Mouse (Mus musculus): ENCODE data around the gene Chp1. TPM values are rescaled to one million over a fixed set of nuclear protein-coding genes. Genes with fewer than 3 reads are reported as not detected.
A peak's percentile ranks its signal among the peaks of the same experiment; 100 is the strongest.
"Not testable (repeated sequence)": the region's sequence is repeated elsewhere in the genome, so short reads cannot be mapped to it uniquely, and the experiment has no call there.

The Chp1 gene
- total RNA-seq (2014; rRNA removed) (53.9 and 69.8 TPM in 2 replicates), polyA plus RNA-seq (2015; fragmentation: Nextera tagmentation; extraction: Ambion mirVana) (52.3 and 58.9 TPM in 2 replicates)

DNA sequence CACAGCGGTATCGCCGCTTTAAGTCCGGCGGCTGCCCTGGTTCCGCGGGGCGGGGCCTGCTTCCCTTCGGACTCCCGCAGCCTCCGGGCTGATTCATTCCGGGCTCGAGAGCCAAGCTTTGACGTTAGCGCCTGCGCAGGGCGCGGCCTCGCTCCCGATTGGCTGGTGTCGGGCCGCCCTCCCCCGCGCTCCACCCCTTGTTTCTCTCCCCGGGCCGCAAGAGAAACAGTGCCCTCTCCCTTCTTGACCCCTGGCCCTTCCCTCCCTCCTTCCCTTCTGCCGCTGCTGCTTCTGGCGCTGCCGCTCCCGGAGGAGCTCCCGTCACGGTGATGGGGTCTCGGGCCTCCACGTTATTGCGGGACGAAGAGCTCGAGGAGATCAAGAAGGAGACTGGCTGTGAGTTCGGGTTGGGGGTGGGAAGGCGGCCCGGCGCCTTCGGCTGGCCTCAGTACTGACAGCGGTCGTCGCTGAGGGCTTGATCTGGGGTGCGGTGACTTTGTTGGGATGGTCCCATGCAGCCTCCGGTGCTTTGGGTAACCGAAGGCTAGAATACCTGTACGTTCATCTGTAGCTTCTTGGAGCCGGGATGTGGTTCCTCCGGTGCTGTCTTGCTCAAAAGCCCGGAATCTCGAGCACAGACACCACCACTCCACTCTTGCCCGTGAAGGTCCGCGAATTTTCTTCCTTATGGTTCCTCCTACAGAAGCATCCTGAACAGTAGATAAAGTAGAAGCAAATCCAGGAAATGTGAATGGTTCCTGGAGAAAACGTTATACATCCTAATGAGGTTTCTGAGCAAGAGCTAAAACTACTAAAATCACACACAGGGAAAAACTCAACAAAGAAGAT, at the start of gene Chp1, which contains the start of gene Exd1:
Gene Chp1, plus strand, starts transcription at position 176 of the 849 bp plus-strand sequence.
Gene Exd1, minus strand, starts transcription at position 106 of the 849 bp plus-strand sequence.
- peak within 1 kb of the TSS; percentile 83 for H3K4me3 ChIP-seq (ENCODE audit: low read depth, low read length)
- no peaks in the 10 kb centered on the region for H3K27me3 ChIP-seq (ENCODE audit: insufficient read depth, low read length)
- TF ChIP-seq CTCF (IDR thresholded peaks at IDR 0.05; ENCODE audit: low read depth): no peak
- peak; percentile 97 for DNase-seq
- 1% methylated on average over 56 of the region's 57 CpGs for WGBS
- H3K4me2 ChIP-seq (ENCODE audit: low read depth): peak within 1 kb of the TSS; percentile 56
- peaks cover 8% of the 10 kb centered on the region; the same call in 1 of the 2 replicates for H3K4me1 ChIP-seq (ENCODE audit: insufficient read depth)
- no peaks in the 10 kb centered on the region for H3K9me3 ChIP-seq (ENCODE audit: low read length)
- peak within 1 kb of the TSS; percentile 75 for H3K27ac ChIP-seq (ENCODE audit: low read depth, low read length)
- ATAC-seq: peak; percentile 98
- H3K36me3 ChIP-seq (ENCODE audit: insufficient read depth): no peaks in the 10 kb centered on the region
- H3K9ac ChIP-seq: peak within 1 kb of the TSS; percentile 77

DNA sequence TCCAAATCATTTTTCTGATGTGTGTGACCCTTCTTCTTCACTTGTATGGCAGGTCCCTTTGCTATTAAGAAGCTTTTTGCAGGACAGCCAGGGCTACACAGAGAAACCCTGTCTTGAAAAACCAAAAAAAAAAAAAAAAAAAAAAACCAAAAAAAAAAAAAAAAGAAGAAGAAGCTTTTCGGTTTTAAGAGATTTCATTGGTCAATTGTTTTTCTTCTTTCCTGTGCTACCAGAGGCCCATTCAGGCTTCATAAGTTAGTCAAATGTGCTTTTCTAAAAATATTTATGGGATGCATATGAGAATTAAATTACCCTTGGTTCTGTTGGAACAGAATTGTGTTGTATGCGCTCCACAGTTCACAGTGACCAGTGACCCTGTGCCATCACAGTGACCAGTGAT, 48.6 kb upstream of the Chp1 start:
- 91% methylated on average over 2 of the region's 2 CpGs for whole genome bisulfite sequencing
- Histone ChIP-seq H3K9me3 (ENCODE audit: low read length) (no peaks in the 10 kb centered on the region), H3K27ac (ENCODE audit: low read depth, low read length) (no peak overlapping the region), H3K36me3 (ENCODE audit: insufficient read depth) (no peaks in the 10 kb centered on the region), H3K9ac (no peak overlapping the region), H3K27me3 (ENCODE audit: insufficient read depth, low read length) (no peaks in the 10 kb centered on the region), H3K4me2 (ENCODE audit: low read depth) (no peak overlapping the region), H3K4me3 (ENCODE audit: low read depth, low read length) (no peak overlapping the region), H3K4me1 (ENCODE audit: insufficient read depth) (no peaks in the 10 kb centered on the region)
- TF ChIP-seq CTCF (IDR thresholded peaks at IDR 0.05; ENCODE audit: low read depth): no peak
- ATAC-seq (no peak), DNase-seq (no peak)

DNA sequence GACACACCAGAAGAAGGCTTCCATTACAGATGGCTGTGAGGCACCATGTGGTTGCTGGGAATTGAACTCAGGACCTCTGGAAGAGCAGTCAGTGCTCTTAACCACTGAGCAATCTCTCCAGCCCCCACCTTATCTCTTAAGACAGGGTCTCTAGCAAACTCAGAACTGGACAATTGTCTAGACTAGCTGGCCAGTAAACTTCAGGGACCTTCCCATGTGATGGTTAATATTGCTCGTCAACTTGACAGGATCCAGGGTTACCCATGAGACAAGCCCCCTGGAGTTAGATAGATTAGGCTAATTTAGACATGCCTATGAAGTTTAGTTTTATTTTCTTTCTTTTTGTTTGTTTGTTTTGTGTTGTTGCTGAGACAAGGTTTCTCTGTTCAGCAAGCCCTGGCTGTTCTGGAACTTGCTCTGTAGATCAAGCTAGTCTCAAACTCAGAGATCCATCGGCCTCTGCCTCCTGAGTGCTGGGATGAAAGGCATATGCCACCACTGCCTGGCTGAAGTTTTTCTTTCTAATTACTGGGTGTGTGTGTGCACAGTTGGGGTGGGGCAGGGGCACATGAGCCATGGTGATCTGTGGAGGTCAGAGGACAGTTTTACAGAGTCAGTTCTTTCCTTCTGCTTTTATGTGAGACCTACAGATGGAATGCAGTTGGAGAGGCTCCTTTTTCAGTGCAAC, 46.4 kb upstream of the Chp1 start:
- H3K36me3 ChIP-seq (ENCODE audit: insufficient read depth): no peaks in the 10 kb centered on the region
- no peaks in the 10 kb centered on the region for H3K9me3 ChIP-seq (ENCODE audit: low read length)
- WGBS: 91% methylated on average over 2 of the region's 2 CpGs
- no peak overlapping the region for H3K4me2 ChIP-seq (ENCODE audit: low read depth)
- H3K27ac ChIP-seq (ENCODE audit: low read depth, low read length): no peak overlapping the region
- no peaks in the 10 kb centered on the region for H3K4me1 ChIP-seq (ENCODE audit: insufficient read depth)
- TF ChIP-seq CTCF (IDR thresholded peaks at IDR 0.05; ENCODE audit: low read depth): no peak
- DNase-seq (no peak), ATAC-seq (no peak)
- no peak overlapping the region for H3K9ac ChIP-seq
- H3K27me3 ChIP-seq (ENCODE audit: insufficient read depth, low read length): no peaks in the 10 kb centered on the region
- no peak overlapping the region for H3K4me3 ChIP-seq (ENCODE audit: low read depth, low read length)

DNA sequence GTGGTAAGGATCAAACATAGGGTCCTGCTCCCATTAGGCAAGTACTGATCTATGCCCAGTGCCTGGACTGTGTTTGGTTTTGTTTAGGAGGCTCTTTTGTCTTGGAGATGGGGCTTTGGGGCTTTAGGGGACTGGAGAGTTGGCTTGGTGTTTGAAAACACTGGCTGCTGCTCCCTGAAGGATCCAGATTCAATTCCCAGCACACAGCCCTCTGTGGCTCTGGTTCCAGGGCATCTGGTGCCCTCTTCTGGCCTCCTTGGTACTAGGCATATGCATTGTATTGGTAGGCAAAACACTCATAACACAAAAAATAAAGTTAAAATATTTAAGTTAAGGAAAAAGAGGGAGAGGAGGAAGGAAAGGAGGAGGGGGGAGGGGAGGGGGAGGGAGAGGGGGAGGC, 40.4 kb upstream of the Chp1 start:
- no peak overlapping the region for H3K27ac ChIP-seq (ENCODE audit: low read depth, low read length)
- no peak for TF ChIP-seq CTCF (IDR thresholded peaks at IDR 0.05; ENCODE audit: low read depth)
- no peak overlapping the region for H3K4me2 ChIP-seq (ENCODE audit: low read depth)
- no peaks in the 10 kb centered on the region for H3K4me1 ChIP-seq (ENCODE audit: insufficient read depth)
- no peak for ATAC-seq
- no peak overlapping the region for H3K9ac ChIP-seq
- no peak for DNase-seq
- no peak overlapping the region for H3K4me3 ChIP-seq (ENCODE audit: low read depth, low read length)
- no peaks in the 10 kb centered on the region for H3K36me3 ChIP-seq (ENCODE audit: insufficient read depth)
- H3K9me3 ChIP-seq (ENCODE audit: low read length): no peaks in the 10 kb centered on the region
- no peaks in the 10 kb centered on the region for H3K27me3 ChIP-seq (ENCODE audit: insufficient read depth, low read length)

DNA sequence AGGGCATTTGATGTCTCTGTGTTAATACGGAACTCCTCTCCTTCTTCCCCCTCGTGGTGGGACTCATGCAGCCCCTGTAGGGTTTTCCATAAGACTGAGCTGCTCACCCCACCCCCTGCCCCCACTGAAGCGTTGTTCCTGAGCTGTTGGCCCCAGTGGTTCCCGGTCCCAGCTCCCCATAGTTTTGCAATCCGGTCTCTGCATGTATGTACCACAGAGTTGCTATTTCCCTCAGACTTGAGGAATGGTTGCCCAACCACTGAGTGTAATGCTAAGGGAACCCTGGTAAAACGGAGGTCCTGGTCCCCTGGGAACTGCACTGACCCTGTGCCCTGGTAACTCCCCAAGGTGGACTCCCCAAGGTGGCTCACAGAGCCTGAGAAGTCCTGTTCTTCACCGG, 39.0 kb upstream of the Chp1 start:
- H3K27ac ChIP-seq (ENCODE audit: low read depth, low read length); ATAC-seq; H3K4me1 ChIP-seq (ENCODE audit: insufficient read depth); H3K27me3 ChIP-seq (ENCODE audit: insufficient read depth, low read length); H3K4me2 ChIP-seq (ENCODE audit: low read depth); DNase-seq; H3K9me3 ChIP-seq (ENCODE audit: low read length); H3K9ac ChIP-seq; H3K36me3 ChIP-seq (ENCODE audit: insufficient read depth); H3K4me3 ChIP-seq (ENCODE audit: low read depth, low read length): not testable (repeated sequence)
- WGBS: 70% methylated on average over 7 of the region's 7 CpGs

DNA sequence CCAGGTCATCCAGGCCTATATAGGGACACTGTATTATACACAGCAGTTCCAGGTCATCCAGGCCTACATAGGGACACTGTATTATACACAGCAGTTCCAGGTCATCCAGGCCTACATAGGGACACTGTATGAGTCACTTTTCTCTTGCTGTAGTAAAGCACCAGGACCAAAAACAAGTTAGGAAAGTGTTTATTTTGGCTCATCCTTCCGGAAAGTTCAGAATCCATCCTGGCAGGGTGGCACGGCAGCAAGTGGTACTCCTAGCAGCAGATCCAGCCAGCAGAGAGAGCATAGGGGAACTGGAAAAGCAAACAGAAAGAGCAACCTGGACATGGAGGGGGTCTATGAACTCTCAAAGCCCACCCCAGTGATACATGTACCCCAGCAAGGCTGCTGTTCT, 36.6 kb upstream of the Chp1 start:
- no peak for DNase-seq
- H3K36me3 ChIP-seq (ENCODE audit: insufficient read depth): no peaks in the 10 kb centered on the region
- H3K4me1 ChIP-seq (ENCODE audit: insufficient read depth): no peaks in the 10 kb centered on the region
- no peak overlapping the region for H3K4me3 ChIP-seq (ENCODE audit: low read depth, low read length)
- no peak overlapping the region for H3K27ac ChIP-seq (ENCODE audit: low read depth, low read length)
- no peak overlapping the region for H3K4me2 ChIP-seq (ENCODE audit: low read depth)
- no peak for TF ChIP-seq CTCF (IDR thresholded peaks at IDR 0.05; ENCODE audit: low read depth)
- no peaks in the 10 kb centered on the region for H3K27me3 ChIP-seq (ENCODE audit: insufficient read depth, low read length)
- no peak overlapping the region for H3K9ac ChIP-seq
- ATAC-seq: no peak
- 92% methylated on average over 2 of the region's 2 CpGs for WGBS
- no peaks in the 10 kb centered on the region for H3K9me3 ChIP-seq (ENCODE audit: low read length)

DNA sequence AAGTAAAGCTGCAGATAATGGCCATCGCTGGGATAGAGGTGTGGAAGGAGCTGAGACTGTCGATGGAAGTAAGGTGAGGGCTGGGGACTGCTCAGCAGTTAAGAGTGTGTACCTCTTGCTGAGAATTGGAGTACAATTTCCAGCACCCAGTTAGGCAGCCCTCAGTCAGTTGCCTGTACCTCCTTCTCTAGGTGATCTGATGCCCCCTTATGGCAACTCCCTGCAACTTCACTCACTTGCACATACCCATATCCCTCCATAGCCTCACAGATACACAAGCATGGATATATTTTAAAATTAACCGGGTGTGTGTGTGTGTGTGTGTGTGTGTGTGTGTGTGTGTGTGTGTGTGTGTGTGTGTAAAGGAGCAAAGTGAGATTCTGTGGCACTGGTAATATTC, 35.2 kb upstream of the Chp1 start:
- no peak for TF ChIP-seq CTCF (IDR thresholded peaks at IDR 0.05; ENCODE audit: low read depth)
- no peaks in the 10 kb centered on the region for H3K27me3 ChIP-seq (ENCODE audit: insufficient read depth, low read length)
- H3K4me1 ChIP-seq (ENCODE audit: insufficient read depth): no peaks in the 10 kb centered on the region
- DNase-seq (no peak), ATAC-seq (no peak)
- no peaks in the 10 kb centered on the region for H3K36me3 ChIP-seq (ENCODE audit: insufficient read depth)
- no peak overlapping the region for H3K9ac ChIP-seq
- no peaks in the 10 kb centered on the region for H3K9me3 ChIP-seq (ENCODE audit: low read length)
- H3K4me2 ChIP-seq (ENCODE audit: low read depth): no peak overlapping the region
- H3K27ac ChIP-seq (ENCODE audit: low read depth, low read length): no peak overlapping the region
- WGBS: 77% methylated on average over 3 of the region's 3 CpGs
- H3K4me3 ChIP-seq (ENCODE audit: low read depth, low read length): no peak overlapping the region
